Mouse (Mus musculus): ENCODE data around the gene Timm22. TPM values are rescaled to one million over a fixed set of nuclear protein-coding genes. Genes with fewer than 3 reads are reported as not detected.

Gene Timm22
- polyA plus RNA-seq (2016; fragmentation: Nextera tagmentation; extraction: Ambion mirVana), result 127 and 128 TPM in 2 replicates

GRCm38 (mm10) chr11:76406702-76407583, at the start of gene Timm22:
Gene Timm22 (plus strand): TSS chr11:76406952.
- under 1% methylated on average over 46 of the region's 46 CpGs for WGBS
- DNase-seq (ENCODE audit: extremely low spot score, low spot score), result peak; percentile 95
- peak within 1 kb of the TSS; percentile 86 for H3K27ac ChIP-seq

GRCm38 (mm10) chr11:76357464-76357863, 49.3 kb upstream of the Timm22 start:
- H3K36me3 ChIP-seq (replicated peaks), result peaks cover 17% of the 10 kb centered on the region
- 48% methylated on average over 12 of the region's 12 CpGs for WGBS
- no peaks in the 10 kb centered on the region for H3K9me3 ChIP-seq
- H3K4me3 ChIP-seq, result peak overlapping the region; percentile 6; the same call in 1 of the 2 replicates
- no peak for DNase-seq (ENCODE audit: extremely low spot score, low spot score)
- peaks cover 99% of the 10 kb centered on the region for H3K4me1 ChIP-seq
- H3K27ac ChIP-seq, result peak overlapping the region; percentile 82
- no peaks in the 10 kb centered on the region for H3K27me3 ChIP-seq (ENCODE audit: poor library complexity, severe bottlenecking)

More at GRCm38 (mm10) chr11:76406702-76407583, at the start of gene Timm22:
- Histone ChIP-seq H3K4me3 (peak within 1 kb of the TSS; percentile 64), H3K9me3 (no peaks in the 10 kb centered on the region), H3K4me1 (peaks cover 8% of the 10 kb centered on the region), H3K36me3 (replicated peaks) (peaks cover 21% of the 10 kb centered on the region), H3K27me3 (ENCODE audit: poor library complexity, severe bottlenecking) (peaks cover 12% of the 10 kb centered on the region; the same call in 1 of the 2 replicates)

- Histone ChIP-seq H3K4me3 (no peak overlapping the region), H3K9me3 (no peaks in the 10 kb centered on the region), H3K4me1 (peaks cover 99% of the 10 kb centered on the region), H3K36me3 (replicated peaks) (peaks cover 17% of the 10 kb centered on the region), H3K27ac (peak overlapping the region; percentile 82), H3K27me3 (ENCODE audit: poor library complexity, severe bottlenecking) (no peaks in the 10 kb centered on the region)
- no peak for DNase-seq (ENCODE audit: extremely low spot score, low spot score)
- WGBS, result 43% methylated on average over 14 of the region's 14 CpGs
Measured at GRCm38 (mm10) chr11:76358628-76359320, 48.0 kb upstream of the Timm22 start.

GRCm38 (mm10) chr11:76360255-76360654, 46.5 kb upstream of the Timm22 start:
- Histone ChIP-seq H3K4me3 (no peak overlapping the region), H3K36me3 (replicated peaks) (peaks cover 10% of the 10 kb centered on the region), H3K27me3 (ENCODE audit: poor library complexity, severe bottlenecking) (no peaks in the 10 kb centered on the region), H3K9me3 (no peaks in the 10 kb centered on the region), H3K4me1 (peaks cover 100% of the 10 kb centered on the region), H3K27ac (peak overlapping the region; percentile 82)
- DNase-seq (ENCODE audit: extremely low spot score, low spot score), result no peak
- WGBS, result 45% methylated on average over 6 of the region's 6 CpGs

- Histone ChIP-seq H3K4me3 (no peak overlapping the region), H3K4me1 (peaks cover 88% of the 10 kb centered on the region), H3K9me3 (no peaks in the 10 kb centered on the region), H3K27ac (0 out of 2 replicates have a peak overlapping the region, but pooled peaks have one; percentile 27), H3K27me3 (ENCODE audit: poor library complexity, severe bottlenecking) (no peaks in the 10 kb centered on the region), H3K36me3 (replicated peaks) (peaks cover 20% of the 10 kb centered on the region)
- 72% methylated on average over 4 of the region's 4 CpGs for WGBS
- no peak for DNase-seq (ENCODE audit: extremely low spot score, low spot score)
Measured at GRCm38 (mm10) chr11:76361422-76361821, 45.3 kb upstream of the Timm22 start.

GRCm38 (mm10) chr11:76363178-76363577, 43.6 kb upstream of the Timm22 start:
- WGBS, result 20% methylated on average over 6 of the region's 6 CpGs
- peaks cover 28% of the 10 kb centered on the region for H3K36me3 ChIP-seq (replicated peaks)
- H3K9me3 ChIP-seq, result no peaks in the 10 kb centered on the region
- no peaks in the 10 kb centered on the region for H3K27me3 ChIP-seq (ENCODE audit: poor library complexity, severe bottlenecking)
- peak overlapping the region; percentile 29 for H3K4me3 ChIP-seq
- peak overlapping the region; percentile 76 for H3K27ac ChIP-seq
- no peak for DNase-seq (ENCODE audit: extremely low spot score, low spot score)
- peaks cover 80% of the 10 kb centered on the region for H3K4me1 ChIP-seq

GRCm38 (mm10) chr11:76363636-76364035, 43.1 kb upstream of the Timm22 start:
- Histone ChIP-seq H3K27me3 (ENCODE audit: poor library complexity, severe bottlenecking) (no peaks in the 10 kb centered on the region), H3K27ac (peak overlapping the region; percentile 76), H3K4me1 (peaks cover 76% of the 10 kb centered on the region), H3K4me3 (peak overlapping the region; percentile 29; the same call in 1 of the 2 replicates), H3K36me3 (replicated peaks) (peaks cover 28% of the 10 kb centered on the region), H3K9me3 (no peaks in the 10 kb centered on the region)
- WGBS, result 29% methylated on average over 9 of the region's 9 CpGs
- no peak for DNase-seq (ENCODE audit: extremely low spot score, low spot score)

GRCm38 (mm10) chr11:76364038-76364437, 42.7 kb upstream of the Timm22 start:
- H3K4me1 ChIP-seq, result peaks cover 72% of the 10 kb centered on the region
- H3K9me3 ChIP-seq, result no peaks in the 10 kb centered on the region
- peak overlapping the region; percentile 29; the same call in 1 of the 2 replicates for H3K4me3 ChIP-seq

GRCm38 (mm10) chr11:76366720-76367119, 40.0 kb upstream of the Timm22 start:
- Histone ChIP-seq H3K9me3 (no peaks in the 10 kb centered on the region), H3K36me3 (replicated peaks) (peaks cover 27% of the 10 kb centered on the region), H3K4me1 (peaks cover 70% of the 10 kb centered on the region), H3K27me3 (ENCODE audit: poor library complexity, severe bottlenecking) (no peaks in the 10 kb centered on the region), H3K4me3 (no peak overlapping the region), H3K27ac (peak overlapping the region; percentile 52)
- 90% methylated on average over 15 of the region's 15 CpGs for WGBS
- no peak for DNase-seq (ENCODE audit: extremely low spot score, low spot score)

More at GRCm38 (mm10) chr11:76364038-76364437, 42.7 kb upstream of the Timm22 start:
- DNase-seq (ENCODE audit: extremely low spot score, low spot score), result no peak
- peaks cover 28% of the 10 kb centered on the region for H3K36me3 ChIP-seq (replicated peaks)
- peak overlapping the region; percentile 76 for H3K27ac ChIP-seq
- 63% methylated on average over 5 of the region's 5 CpGs for WGBS
- no peaks in the 10 kb centered on the region for H3K27me3 ChIP-seq (ENCODE audit: poor library complexity, severe bottlenecking)

- DNase-seq (ENCODE audit: extremely low spot score, low spot score), result no peak
- Histone ChIP-seq H3K4me1 (peaks cover 72% of the 10 kb centered on the region), H3K9me3 (no peaks in the 10 kb centered on the region), H3K36me3 (replicated peaks) (peaks cover 33% of the 10 kb centered on the region), H3K27me3 (ENCODE audit: poor library complexity, severe bottlenecking) (no peaks in the 10 kb centered on the region), H3K4me3 (no peak overlapping the region), H3K27ac (peak overlapping the region; percentile 16; the same call in 1 of the 2 replicates)
Measured at GRCm38 (mm10) chr11:76370491-76370890, 36.3 kb upstream of the Timm22 start.

- WGBS, result 87% methylated on average over 2 of the region's 2 CpGs
- H3K4me1 ChIP-seq, result peaks cover 80% of the 10 kb centered on the region
- H3K36me3 ChIP-seq (replicated peaks), result peaks cover 17% of the 10 kb centered on the region
- peak overlapping the region; percentile 68; the same call in 1 of the 2 replicates for H3K27ac ChIP-seq
- H3K27me3 ChIP-seq (ENCODE audit: poor library complexity, severe bottlenecking), result no peaks in the 10 kb centered on the region
- H3K9me3 ChIP-seq, result no peaks in the 10 kb centered on the region
- DNase-seq (ENCODE audit: extremely low spot score, low spot score), result no peak
- no peak overlapping the region for H3K4me3 ChIP-seq
Measured at GRCm38 (mm10) chr11:76372120-76372519, 34.6 kb upstream of the Timm22 start.

- no peak overlapping the region for H3K4me3 ChIP-seq
- H3K9me3 ChIP-seq, result no peaks in the 10 kb centered on the region
- WGBS, result 50% methylated on average over 6 of the region's 6 CpGs
- peaks cover 16% of the 10 kb centered on the region for H3K36me3 ChIP-seq (replicated peaks)
- H3K4me1 ChIP-seq, result peaks cover 82% of the 10 kb centered on the region
- H3K27ac ChIP-seq, result peak overlapping the region; percentile 68; the same call in 1 of the 2 replicates
- H3K27me3 ChIP-seq (ENCODE audit: poor library complexity, severe bottlenecking), result no peaks in the 10 kb centered on the region
- no peak for DNase-seq (ENCODE audit: extremely low spot score, low spot score)
Measured at GRCm38 (mm10) chr11:76372534-76372933, 34.2 kb upstream of the Timm22 start.

All from forebrain, embryonic 10.5 days (tissue).